Mouse (Mus musculus): ENCODE measurements around the gene Clec4a1. TPM values are rescaled to one million over a fixed set of nuclear protein-coding genes. Genes with fewer than 3 reads are reported as not detected.

Gene Clec4a1
- polyA plus RNA-seq, 1 experiment from 2014 or later = 3.0 TPM

GRCm38 (mm10) chr6:122879781-122880505 lies 41.7 kb upstream of the Clec4a1 start:
- Histone ChIP-seq H3K36me3 (ENCODE audit: insufficient read depth, low read length) (peaks cover 36% of the 10 kb centered on the region), H3K4me2 (ENCODE audit: low read length) (no peak overlapping the region), H3K27ac (no peak overlapping the region), H3K4me1 (replicated peaks; ENCODE audit: insufficient read depth, low read length) (peaks cover 2% of the 10 kb centered on the region; the same call in 1 of the 2 replicates), H3K4me3 (replicated peaks; ENCODE audit: low read depth, low read length) (no peak overlapping the region), H3K9ac (ENCODE audit: low read depth, low read length) (no peak overlapping the region), H3K9me3 (replicated peaks; ENCODE audit: low read length) (no peaks in the 10 kb centered on the region), H3K27me3 (ENCODE audit: insufficient read depth, low read length) (no peaks in the 10 kb centered on the region)
- TF ChIP-seq CTCF (IDR thresholded peaks at IDR 0.05; ENCODE audit: low read depth) = no peak
- DNase-seq (ENCODE audit: low spot score) (no peak), ATAC-seq (replicated peaks; ENCODE audit: low FRiP score, low read depth) (no peak)
- 84% methylated on average over 7 of the region's 7 CpGs for WGBS

GRCm38 (mm10) chr6:122881287-122881686 lies 40.4 kb upstream of the Clec4a1 start:
- Histone ChIP-seq H3K4me1 (replicated peaks; ENCODE audit: insufficient read depth, low read length) (no peaks in the 10 kb centered on the region), H3K9ac (ENCODE audit: low read depth, low read length) (no peak overlapping the region), H3K27ac (no peak overlapping the region), H3K36me3 (ENCODE audit: insufficient read depth, low read length) (peaks cover 45% of the 10 kb centered on the region), H3K27me3 (ENCODE audit: insufficient read depth, low read length) (no peaks in the 10 kb centered on the region), H3K4me2 (ENCODE audit: low read length) (no peak overlapping the region), H3K9me3 (replicated peaks; ENCODE audit: low read length) (no peaks in the 10 kb centered on the region), H3K4me3 (replicated peaks; ENCODE audit: low read depth, low read length) (no peak overlapping the region)
- TF ChIP-seq CTCF (IDR thresholded peaks at IDR 0.05; ENCODE audit: low read depth) = no peak
- WGBS = 94% methylated on average over 12 of the region's 12 CpGs
- ATAC-seq (replicated peaks; ENCODE audit: low FRiP score, low read depth) (no peak), DNase-seq (ENCODE audit: low spot score) (no peak)

GRCm38 (mm10) chr6:122883603-122884002 lies 38.0 kb upstream of the Clec4a1 start:
- H3K36me3 ChIP-seq (ENCODE audit: insufficient read depth, low read length) = peaks cover 61% of the 10 kb centered on the region
- ATAC-seq (replicated peaks; ENCODE audit: low FRiP score, low read depth) (no peak), DNase-seq (ENCODE audit: low spot score) (no peak)
- no peak overlapping the region for H3K27ac ChIP-seq
- WGBS = 97% methylated on average over 9 of the region's 9 CpGs
- no peak overlapping the region for H3K4me2 ChIP-seq (ENCODE audit: low read length)
- no peaks in the 10 kb centered on the region for H3K9me3 ChIP-seq (replicated peaks; ENCODE audit: low read length)
- H3K9ac ChIP-seq (ENCODE audit: low read depth, low read length) = no peak overlapping the region
- H3K27me3 ChIP-seq (ENCODE audit: insufficient read depth, low read length) = no peaks in the 10 kb centered on the region
- H3K4me1 ChIP-seq (replicated peaks; ENCODE audit: insufficient read depth, low read length) = no peaks in the 10 kb centered on the region
- H3K4me3 ChIP-seq (replicated peaks; ENCODE audit: low read depth, low read length) = no peak overlapping the region
- no peak for TF ChIP-seq CTCF (IDR thresholded peaks at IDR 0.05; ENCODE audit: low read depth)

GRCm38 (mm10) chr6:122889599-122889998 lies 32.0 kb upstream of the Clec4a1 start:
- no peak overlapping the region for H3K4me3 ChIP-seq (replicated peaks; ENCODE audit: low read depth, low read length)
- H3K4me2 ChIP-seq (ENCODE audit: low read length) = no peak overlapping the region
- no peak for TF ChIP-seq CTCF (IDR thresholded peaks at IDR 0.05; ENCODE audit: low read depth)
- H3K27ac ChIP-seq = no peak overlapping the region
- H3K36me3 ChIP-seq (ENCODE audit: insufficient read depth, low read length) = peaks cover 34% of the 10 kb centered on the region
- 93% methylated on average over 2 of the region's 2 CpGs for WGBS
- 0 out of 2 replicates have a peak, but pooled peaks have one; percentile 17 for ATAC-seq (replicated peaks; ENCODE audit: low FRiP score, low read depth)
- H3K4me1 ChIP-seq (replicated peaks; ENCODE audit: insufficient read depth, low read length) = no peaks in the 10 kb centered on the region
- DNase-seq (ENCODE audit: low spot score) = no peak
- no peaks in the 10 kb centered on the region for H3K27me3 ChIP-seq (ENCODE audit: insufficient read depth, low read length)
- H3K9me3 ChIP-seq (replicated peaks; ENCODE audit: low read length) = no peaks in the 10 kb centered on the region
- no peak overlapping the region for H3K9ac ChIP-seq (ENCODE audit: low read depth, low read length)

- DNase-seq (ENCODE audit: low spot score) (peak; percentile 84), ATAC-seq (replicated peaks; ENCODE audit: low FRiP score, low read depth) (0 out of 2 replicates have a peak, but pooled peaks have one; percentile 57)
- TF ChIP-seq CTCF (IDR thresholded peaks at IDR 0.05; ENCODE audit: low read depth) = peak; percentile 85
- Histone ChIP-seq H3K9ac (ENCODE audit: low read depth, low read length) (no peak overlapping the region), H3K4me2 (ENCODE audit: low read length) (no peak overlapping the region), H3K27me3 (ENCODE audit: insufficient read depth, low read length) (no peaks in the 10 kb centered on the region), H3K27ac (no peak overlapping the region), H3K4me1 (replicated peaks; ENCODE audit: insufficient read depth, low read length) (no peaks in the 10 kb centered on the region), H3K36me3 (ENCODE audit: insufficient read depth, low read length) (peaks cover 19% of the 10 kb centered on the region), H3K9me3 (replicated peaks; ENCODE audit: low read length) (no peaks in the 10 kb centered on the region), H3K4me3 (replicated peaks; ENCODE audit: low read depth, low read length) (no peak overlapping the region)
- 12% methylated on average over 2 of the region's 2 CpGs for WGBS
Observed at GRCm38 (mm10) chr6:122892442-122893049, 29.1 kb upstream of the Clec4a1 start.

- WGBS = 11% methylated on average over 4 of the region's 4 CpGs
- ATAC-seq (replicated peaks; ENCODE audit: low FRiP score, low read depth) = no peak
- no peaks in the 10 kb centered on the region for H3K4me1 ChIP-seq (replicated peaks; ENCODE audit: insufficient read depth, low read length)
Observed at GRCm38 (mm10) chr6:122919922-122920321, 1.7 kb upstream of the Clec4a1 start.

More at GRCm38 (mm10) chr6:122919922-122920321, 1.7 kb upstream of the Clec4a1 start:
- no peak overlapping the region for H3K4me3 ChIP-seq (replicated peaks; ENCODE audit: low read depth, low read length)
- H3K27ac ChIP-seq = no peak overlapping the region
- H3K4me2 ChIP-seq (ENCODE audit: low read length) = no peak overlapping the region
- no peak overlapping the region for H3K9ac ChIP-seq (ENCODE audit: low read depth, low read length)
- H3K9me3 ChIP-seq (replicated peaks; ENCODE audit: low read length) = no peaks in the 10 kb centered on the region
- no peak for TF ChIP-seq CTCF (IDR thresholded peaks at IDR 0.05; ENCODE audit: low read depth)
- DNase-seq (ENCODE audit: low spot score) = peak; percentile 42
- no peaks in the 10 kb centered on the region for H3K27me3 ChIP-seq (ENCODE audit: insufficient read depth, low read length)
- no peaks in the 10 kb centered on the region for H3K36me3 ChIP-seq (ENCODE audit: insufficient read depth, low read length)
